Mouse (Mus musculus): Measurements from ENCODE around the gene Scrn3.
A peak's percentile ranks its signal among the peaks of the same experiment; 100 is the strongest.

The Scrn3 gene

GRCm38 (mm10) chr2:73313117-73313501 is 708 bp downstream of the Scrn3 start:
- DNase-seq (ENCODE audit: low read depth, low spot score): peak; percentile 9

DNA sequence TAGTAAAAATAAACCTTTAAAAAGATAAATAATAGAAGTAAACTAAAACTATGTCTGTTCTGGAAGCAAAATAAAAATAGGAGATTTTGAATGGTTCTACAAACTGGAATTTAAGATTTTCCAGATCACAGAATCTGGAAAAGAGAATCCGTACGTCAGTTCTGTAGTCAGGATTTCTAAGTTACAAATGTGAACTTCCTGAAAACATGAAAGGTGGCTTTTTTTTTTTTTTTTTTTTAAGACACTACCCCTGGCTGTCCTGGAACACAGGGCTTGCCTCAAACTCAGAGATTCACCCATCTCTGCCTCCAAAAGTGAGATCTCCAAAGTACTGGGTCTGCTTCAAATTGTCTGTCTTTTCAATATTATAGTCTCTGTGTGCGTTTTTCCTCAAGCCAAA is 1.9 kb downstream of the Scrn3 start:
- DNase-seq (ENCODE audit: low read depth, low spot score): no peak

GRCm38 (mm10) chr2:73317426-73317825 is 5.0 kb downstream of the Scrn3 start:
- DNase-seq (ENCODE audit: low read depth, low spot score): no peak

DNA sequence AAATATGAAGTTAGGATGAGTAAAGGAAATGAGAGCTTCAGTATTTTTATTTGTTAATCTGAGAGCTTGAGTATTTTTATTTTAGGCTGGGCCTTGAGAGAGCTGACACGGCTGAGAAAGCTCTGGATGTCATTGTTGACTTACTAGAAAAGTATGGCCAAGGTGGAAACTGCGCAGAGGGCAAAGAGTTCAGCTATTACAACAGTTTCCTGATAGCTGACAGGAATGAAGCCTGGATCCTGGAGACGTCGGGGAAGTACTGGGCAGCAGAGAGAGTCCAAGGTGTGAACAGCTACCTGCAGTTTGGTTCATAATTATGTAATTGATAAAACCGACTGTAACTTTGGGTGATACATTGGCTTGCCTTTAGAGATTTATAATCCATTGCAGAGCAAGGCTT is 6.8 kb downstream of the Scrn3 start:
- no peak for DNase-seq (ENCODE audit: low read depth, low spot score)

DNA sequence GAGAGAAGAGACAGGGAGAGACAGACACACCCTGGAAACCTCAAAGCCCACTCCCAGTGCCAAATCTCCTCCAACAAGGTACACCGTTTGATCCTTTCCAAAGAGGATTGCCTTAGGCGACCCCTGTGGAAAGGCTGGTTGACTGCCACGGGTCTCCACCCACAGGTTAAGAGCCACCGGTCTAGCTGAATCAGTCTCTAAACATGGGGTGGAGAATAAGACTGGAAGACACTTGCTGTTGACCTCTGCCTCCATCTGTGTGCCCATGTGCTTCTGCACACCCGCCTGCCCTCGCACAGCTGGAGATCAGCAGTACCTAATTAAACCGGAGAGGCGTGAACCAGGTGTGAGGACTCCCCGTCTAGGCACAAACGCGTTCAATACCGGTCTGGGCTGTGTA is 10.6 kb downstream of the Scrn3 start:
- DNase-seq (ENCODE audit: low read depth, low spot score): no peak

GRCm38 (mm10) chr2:73325871-73326270 is 13.5 kb downstream of the Scrn3 start:
- DNase-seq (ENCODE audit: low read depth, low spot score): no peak

DNA sequence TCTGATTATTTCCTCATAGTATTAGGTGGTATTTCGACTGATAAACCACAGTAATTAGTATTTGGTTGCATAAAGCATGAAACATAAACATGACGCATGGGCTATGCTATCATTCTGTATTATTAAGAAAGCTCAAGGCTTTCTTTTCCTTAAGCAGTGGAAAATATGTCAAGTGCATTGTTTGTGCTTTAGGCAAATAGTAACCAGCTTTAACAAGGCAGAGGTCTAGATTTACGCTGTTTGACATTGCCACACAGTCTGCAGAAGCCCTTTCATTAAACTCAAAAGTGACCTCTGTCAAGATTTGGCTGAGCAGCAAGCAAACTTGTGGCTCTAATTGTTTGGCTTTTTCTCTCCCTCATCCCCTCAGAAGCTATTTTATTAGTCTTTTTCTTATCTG is 23.5 kb downstream of the Scrn3 start:
- no peak for DNase-seq (ENCODE audit: low read depth, low spot score)

DNA sequence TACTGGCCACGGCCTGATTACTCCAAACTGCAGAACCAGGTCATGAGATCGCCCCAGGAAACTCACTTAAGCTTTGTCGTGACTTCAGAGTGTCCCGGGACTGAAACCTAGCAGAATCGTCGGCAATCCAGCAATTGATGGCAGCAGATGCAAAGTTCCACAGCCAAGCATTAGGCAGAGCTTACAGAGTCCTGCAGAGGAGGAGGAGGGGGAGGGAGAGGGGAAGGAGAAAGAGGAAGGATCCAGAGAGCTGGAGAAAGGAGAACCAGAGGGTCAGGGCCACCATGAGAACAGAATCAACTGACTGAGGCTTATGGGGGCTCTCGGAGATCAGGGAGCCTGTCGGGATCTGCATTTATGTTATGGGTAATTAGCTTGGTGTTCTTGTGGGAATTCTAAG is 26.0 kb downstream of the Scrn3 start:
- DNase-seq (ENCODE audit: low read depth, low spot score): no peak

DNA sequence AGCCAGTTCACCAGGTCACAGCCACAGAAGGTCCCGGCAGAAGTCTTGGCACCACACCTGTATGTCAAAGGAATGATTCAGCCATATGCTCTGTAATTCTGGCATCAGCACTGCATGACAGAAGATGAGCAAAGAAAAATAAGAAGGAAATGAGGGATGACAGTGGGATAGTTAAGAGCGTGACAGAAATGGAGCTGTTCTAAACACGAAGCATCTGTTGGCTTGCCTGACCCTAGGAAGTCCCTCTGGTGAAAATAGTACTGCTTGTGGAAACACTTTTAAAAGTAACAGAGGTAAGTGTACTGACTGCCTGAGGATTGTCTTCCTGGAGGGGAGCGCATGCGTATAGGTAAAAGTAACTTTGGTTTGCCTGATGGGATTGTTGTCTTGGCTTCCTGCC is 31.3 kb downstream of the Scrn3 start:
- DNase-seq (ENCODE audit: low read depth, low spot score): no peak

- no peak for DNase-seq (ENCODE audit: low read depth, low spot score)
These were observed 32.8 kb downstream of the Scrn3 start for GRCm38 (mm10) chr2:73345204-73345603.

- no peak for DNase-seq (ENCODE audit: low read depth, low spot score)
These were observed 34.1 kb downstream of the Scrn3 start for GRCm38 (mm10) chr2:73346345-73347086.

DNA sequence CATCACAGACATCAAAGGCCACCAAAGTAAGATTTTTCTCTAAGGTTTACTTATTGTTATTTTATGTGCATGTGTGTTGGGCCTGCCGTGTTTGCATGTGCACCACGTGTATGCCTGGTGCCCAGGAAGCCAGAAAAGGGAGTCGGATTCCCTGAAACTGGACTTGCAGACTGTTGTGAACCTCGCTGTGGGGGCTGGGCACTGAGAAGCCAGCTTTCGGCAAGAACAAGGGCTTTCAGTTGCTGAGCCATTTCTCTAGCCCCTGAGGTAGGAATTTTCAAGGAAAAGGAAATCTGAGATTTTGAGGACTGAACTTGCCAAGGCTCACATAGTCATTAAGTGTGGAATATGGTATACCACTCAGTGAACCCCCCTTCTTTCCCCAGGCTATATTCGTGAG is 34.7 kb downstream of the Scrn3 start:
- no peak for DNase-seq (ENCODE audit: low read depth, low spot score)

DNA sequence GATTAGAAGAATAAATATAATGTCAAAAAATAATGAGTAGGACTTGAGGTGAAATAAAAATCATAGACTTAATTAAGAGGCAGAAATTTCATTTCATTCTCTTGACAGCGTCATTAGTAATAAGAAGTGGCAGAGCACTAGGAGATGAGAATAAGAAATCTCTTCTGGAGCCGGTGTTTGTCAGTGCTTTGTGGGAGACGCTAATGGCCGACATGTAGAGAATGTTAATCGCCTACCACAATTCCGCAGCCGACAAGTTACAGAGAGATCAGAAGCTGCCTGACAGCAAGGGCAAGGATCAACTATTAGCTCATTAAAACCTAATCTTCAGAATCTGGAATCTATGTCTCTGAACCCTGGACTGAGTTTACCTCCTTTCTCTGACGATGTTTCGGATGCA is 35.4 kb downstream of the Scrn3 start:
- DNase-seq (ENCODE audit: low read depth, low spot score): no peak

GRCm38 (mm10) chr2:73348221-73348620 is 35.8 kb downstream of the Scrn3 start:
- DNase-seq (ENCODE audit: low read depth, low spot score): no peak

DNA sequence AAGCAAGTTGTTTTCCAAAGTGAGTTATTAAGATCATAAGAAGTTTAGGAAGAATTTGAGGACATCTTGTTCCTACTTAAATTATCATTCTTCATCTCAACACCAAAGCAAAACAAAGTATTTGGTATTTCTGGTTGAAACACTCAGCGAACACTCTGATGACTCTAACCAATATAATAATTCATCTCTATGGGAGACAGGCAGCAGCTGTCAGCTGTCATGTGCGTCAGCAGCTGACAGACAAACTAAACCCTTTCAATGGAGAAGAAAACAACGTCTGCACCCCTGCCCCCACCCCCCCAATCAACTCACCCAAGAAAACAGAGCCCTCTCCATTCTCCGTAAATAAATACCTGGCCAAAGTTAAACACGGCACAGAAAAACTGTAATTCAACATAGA is 39.1 kb downstream of the Scrn3 start:
- no peak for DNase-seq (ENCODE audit: low read depth, low spot score)

- DNase-seq (ENCODE audit: low read depth, low spot score): no peak
These were observed 39.5 kb downstream of the Scrn3 start for GRCm38 (mm10) chr2:73351927-73352374.

- DNase-seq (ENCODE audit: low read depth, low spot score): no peak
These were observed 44.6 kb downstream of the Scrn3 start for GRCm38 (mm10) chr2:73357004-73357403.

DNA sequence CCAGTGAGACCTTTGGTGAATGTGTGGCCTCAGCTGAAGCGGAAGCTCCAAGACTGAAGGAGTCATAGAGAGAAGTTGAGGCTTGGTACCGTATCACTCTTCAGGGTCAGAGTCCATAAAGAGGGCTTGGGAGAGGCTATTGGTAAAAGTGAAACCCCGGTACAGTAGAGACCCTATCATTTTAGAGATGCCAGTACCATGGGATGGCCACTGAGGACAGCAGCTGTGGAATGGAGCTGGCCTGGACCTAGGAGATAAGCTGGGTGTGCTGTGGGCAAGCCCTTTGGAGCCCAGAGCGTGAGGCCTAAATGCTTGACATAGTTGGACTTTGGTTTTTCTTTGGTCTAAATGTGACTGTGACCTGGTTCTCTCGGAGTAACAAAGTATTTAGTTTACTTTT is 47.5 kb downstream of the Scrn3 start:
- no peak for DNase-seq (ENCODE audit: low read depth, low spot score)

DNA sequence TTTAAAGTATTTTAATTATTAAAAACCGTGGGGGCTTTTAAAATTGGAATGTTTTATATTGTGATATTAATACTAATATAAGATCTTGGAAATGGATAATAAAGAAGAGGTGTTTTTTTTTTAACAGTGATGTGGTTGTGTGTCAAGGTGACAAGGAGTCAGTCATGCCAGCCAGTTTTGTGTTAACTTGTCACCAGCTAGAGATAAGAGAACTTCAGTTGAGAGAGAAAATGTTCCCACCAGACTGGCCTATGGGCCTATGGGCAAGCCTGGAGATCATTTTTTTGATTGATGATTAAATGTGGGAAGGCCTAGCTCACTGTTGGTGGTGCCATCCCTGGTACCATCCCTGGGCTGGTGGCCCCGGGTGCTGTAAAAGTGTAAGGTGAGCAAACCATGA is 48.1 kb downstream of the Scrn3 start:
- no peak for DNase-seq (ENCODE audit: low read depth, low spot score)

- DNase-seq (ENCODE audit: low read depth, low spot score): no peak
These were observed 51.0 kb downstream of the Scrn3 start for GRCm38 (mm10) chr2:73363448-73363847.

DNA sequence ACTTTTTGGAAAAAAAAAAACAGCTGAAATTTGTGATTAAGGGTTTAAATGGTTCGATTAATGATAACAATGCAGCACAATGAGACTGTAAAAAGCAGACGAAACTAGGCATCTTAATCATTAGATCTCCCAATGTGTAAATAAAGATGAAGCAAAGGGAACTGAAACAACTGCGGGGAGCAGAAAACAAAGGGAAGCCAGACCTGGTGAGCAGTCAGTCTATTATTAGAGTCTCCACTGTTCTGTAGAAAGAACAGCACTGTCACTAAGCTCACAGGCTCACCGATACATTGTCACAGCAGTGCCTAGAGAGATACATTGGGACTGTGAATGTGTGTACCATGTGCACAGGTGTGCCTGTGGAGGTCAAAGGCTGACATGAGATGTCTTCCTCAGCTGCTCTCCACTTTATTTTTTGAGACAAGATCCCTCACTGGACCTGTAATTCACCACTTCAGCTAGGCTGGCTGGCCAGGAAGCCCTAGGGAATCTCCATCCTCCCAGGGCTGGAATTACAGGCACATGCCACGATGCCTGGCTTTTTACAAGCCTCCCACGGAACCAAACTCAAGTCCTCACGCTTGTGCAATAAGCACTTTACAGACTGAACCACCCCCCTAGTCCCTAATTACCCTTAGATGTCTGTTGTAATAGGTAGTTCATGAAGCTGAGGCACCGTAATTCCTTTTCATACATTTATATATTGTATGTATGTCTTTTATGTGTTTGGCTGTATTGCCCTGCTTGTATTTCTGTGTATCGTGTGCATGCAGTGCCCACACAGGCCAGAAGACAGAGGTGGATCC is 59.3 kb downstream of the Scrn3 start:
- DNase-seq (ENCODE audit: low read depth, low spot score): no peak

DNA sequence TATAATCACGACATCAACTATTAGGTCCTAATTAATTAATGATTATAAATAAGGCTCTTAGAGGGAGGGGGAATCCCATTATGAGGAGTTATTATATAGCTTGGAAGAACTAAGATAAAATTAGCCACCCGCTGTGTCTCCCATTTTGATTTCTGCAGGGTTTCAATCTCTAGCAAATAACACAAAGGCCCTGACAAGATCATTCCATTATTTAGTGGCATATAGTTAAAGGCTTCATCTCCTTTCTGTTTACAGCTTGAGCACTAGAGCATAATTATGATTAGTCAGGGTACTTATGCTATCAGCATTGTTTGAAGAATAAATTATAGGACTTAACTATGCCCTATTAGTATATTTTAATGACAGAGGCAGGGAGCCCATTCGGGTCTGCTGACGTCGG is 65.9 kb downstream of the Scrn3 start:
- DNase-seq (ENCODE audit: low read depth, low spot score): no peak

DNA sequence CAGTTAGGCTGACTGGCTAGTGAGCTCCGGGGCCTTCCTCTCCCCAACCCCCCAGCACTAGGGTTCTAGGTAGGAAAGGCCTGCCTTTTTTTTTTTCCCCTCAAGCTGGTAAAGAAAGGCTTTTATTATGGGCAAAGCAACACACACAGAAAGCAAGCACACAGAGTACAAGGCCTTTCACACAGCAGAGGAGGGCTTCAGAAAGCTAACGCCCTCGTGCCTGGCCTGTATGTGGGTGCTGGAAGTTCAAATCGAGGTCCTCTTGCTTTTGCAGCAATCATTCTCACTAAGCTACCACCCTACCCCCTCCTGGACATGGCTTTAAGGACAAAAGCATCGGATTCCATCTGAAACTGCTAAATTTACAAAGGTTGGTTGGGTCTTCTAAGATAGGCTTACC is 67.3 kb downstream of the Scrn3 start:
- DNase-seq (ENCODE audit: low read depth, low spot score): no peak
